Mouse (Mus musculus) lung, postnatal 0 days (tissue): ENCODE measurements at regions not wholly inside any gene's neighbourhood (a gene's known extent, or its start where the extent isn't known, plus 50 kb on each side); places are given as distances from the start of the nearest gene placed in this dataset.

Source experiments
- ATAC-seq: fragments of 200-750 bp; cut with Nextera tagmentation; 2 replicates; pipeline ENCODE4 v1.8.0; 2017; ENCODE audit warnings: moderate library complexity
- DNase-seq: peaks from one replicate; pipeline ENCODE4 v3.0.0-alpha.2; 2016; ENCODE audit warnings: low spot score
- H3K27ac ChIP-seq: fragments of 300-500 bp; sonication (generic); 2 replicates; pipeline ENCODE4 v1.5.1; 2014; ENCODE audit warnings: antibody characterized with exemption, mild to moderate bottlenecking, low read length, mixed read lengths
- H3K27me3 ChIP-seq: fragments of 300-500 bp; sonication (generic); replicated peaks from 2 replicates; pipeline ENCODE4 v1.6.1; 2014; ENCODE audit warnings: low read length, mixed read lengths; ENCODE audit not compliant: insufficient read depth
- H3K36me3 ChIP-seq: fragments of 300-500 bp; sonication (generic); 2 replicates; pipeline ENCODE4 v1.6.1; 2014; ENCODE audit warnings: low read length, mixed read lengths; ENCODE audit not compliant: insufficient read depth
- H3K4me1 ChIP-seq: fragments of 300-500 bp; sonication (generic); 2 replicates; pipeline ENCODE4 v1.6.1; 2014; ENCODE audit warnings: antibody characterized with exemption, low read depth, low read length, mixed read lengths; ENCODE audit not compliant: insufficient read depth
- H3K4me2 ChIP-seq: fragments of 300-500 bp; sonication (generic); replicated peaks from 2 replicates; pipeline ENCODE4 v1.6.1; 2014; ENCODE audit warnings: low read depth, mild to moderate bottlenecking, low read length, moderate library complexity, mixed read lengths
- H3K4me3 ChIP-seq: fragments of 300-500 bp; sonication (generic); 2 replicates; pipeline ENCODE4 v1.5.1; 2014; ENCODE audit warnings: low read depth, low read length
- H3K9ac ChIP-seq: fragments of 300-500 bp; sonication (generic); replicated peaks from 2 replicates; pipeline ENCODE4 v1.6.1; 2014; ENCODE audit warnings: low read depth, mild to moderate bottlenecking
- H3K9me3 ChIP-seq: fragments of 300-500 bp; sonication (generic); 2 replicates; pipeline ENCODE4 v1.6.1; 2016; ENCODE audit warnings: low read length, mixed read lengths
- CTCF ChIP-seq: IDR thresholded peaks from 2 replicates; pipeline ENCODE4 v1.5.1; 2016; ENCODE audit warnings: antibody characterized with exemption, mild to moderate bottlenecking
- EP300 ChIP-seq: IDR thresholded peaks from 2 replicates; pipeline ENCODE4 v1.6.1; 2016; ENCODE audit warnings: antibody characterized with exemption, mild to moderate bottlenecking, control low read depth
- whole genome bisulfite sequencing: fragments of 180-500 bp; shearing (Covaris S2); extraction: QIAGEN DNeasy Blood & Tissue Kit; methylation state at CpG from one replicate; pipeline ENCODE4 v1.1.7; 2014; 5-methylcytosine and 5-hydroxymethylcytosine counted together

- no peak for ATAC-seq
- Histone ChIP-seq H3K27ac (no peak overlapping the region), H3K27me3 (peaks cover 79% of the 10 kb centered on the region), H3K4me1 (peaks cover 3% of the 10 kb centered on the region; the same call in 1 of the 2 replicates), H3K36me3 (no peaks in the 10 kb centered on the region), H3K9ac (no peak overlapping the region), H3K9me3 (no peaks in the 10 kb centered on the region), H3K4me3 (no peak overlapping the region), H3K4me2 (no peak overlapping the region)
- no peak for TF ChIP-seq EP300
- no peak for TF ChIP-seq CTCF
- WGBS = 8% methylated on average over 7 of the region's 7 CpGs
- DNase-seq = no peak
Measured at GRCm38 (mm10) chr7:79534819-79535218, 68.7 kb upstream of the Polg start.

GRCm38 (mm10) chr7:79534381-79534780 lies 68.2 kb upstream of the Polg start:
- ATAC-seq = no peak
- Histone ChIP-seq H3K9ac (no peak overlapping the region), H3K9me3 (no peaks in the 10 kb centered on the region), H3K4me3 (no peak overlapping the region), H3K36me3 (no peaks in the 10 kb centered on the region), H3K27ac (no peak overlapping the region), H3K4me2 (no peak overlapping the region), H3K27me3 (peaks cover 76% of the 10 kb centered on the region), H3K4me1 (peaks cover 3% of the 10 kb centered on the region; the same call in 1 of the 2 replicates)
- 10% methylated on average over 5 of the region's 5 CpGs for WGBS
- no peak for TF ChIP-seq EP300
- no peak for TF ChIP-seq CTCF
- DNase-seq = no peak

GRCm38 (mm10) chr7:79532626-79533140 lies 66.5 kb upstream of the Polg start:
- Histone ChIP-seq H3K4me2 (no peak overlapping the region), H3K27ac (no peak overlapping the region), H3K4me3 (no peak overlapping the region), H3K9me3 (no peaks in the 10 kb centered on the region), H3K4me1 (peaks cover 3% of the 10 kb centered on the region; the same call in 1 of the 2 replicates), H3K36me3 (no peaks in the 10 kb centered on the region), H3K9ac (no peak overlapping the region), H3K27me3 (peaks cover 59% of the 10 kb centered on the region)
- no peak for TF ChIP-seq EP300
- TF ChIP-seq CTCF = no peak
- 42% methylated on average over 5 of the region's 5 CpGs for WGBS
- no peak for ATAC-seq
- no peak for DNase-seq

GRCm38 (mm10) chr7:79531551-79532356 lies 65.6 kb upstream of the Polg start:
- no peak overlapping the region for H3K4me2 ChIP-seq
- no peak for ATAC-seq
- H3K4me1 ChIP-seq = peaks cover 3% of the 10 kb centered on the region; the same call in 1 of the 2 replicates
- no peak overlapping the region for H3K27ac ChIP-seq
- 16% methylated on average over 12 of the region's 12 CpGs for WGBS
- no peak overlapping the region for H3K4me3 ChIP-seq
- no peak overlapping the region for H3K9ac ChIP-seq
- DNase-seq = no peak
- H3K27me3 ChIP-seq = peaks cover 58% of the 10 kb centered on the region
- TF ChIP-seq CTCF (no peak), EP300 (no peak)
- H3K36me3 ChIP-seq = no peaks in the 10 kb centered on the region
- no peaks in the 10 kb centered on the region for H3K9me3 ChIP-seq

GRCm38 (mm10) chr7:79531142-79531541 lies 65.0 kb upstream of the Polg start:
- Histone ChIP-seq H3K9me3 (no peaks in the 10 kb centered on the region), H3K36me3 (no peaks in the 10 kb centered on the region), H3K27me3 (peaks cover 52% of the 10 kb centered on the region), H3K4me2 (no peak overlapping the region), H3K4me1 (peaks cover 3% of the 10 kb centered on the region; the same call in 1 of the 2 replicates), H3K9ac (no peak overlapping the region), H3K4me3 (no peak overlapping the region), H3K27ac (no peak overlapping the region)
- WGBS = 16% methylated on average over 5 of the region's 5 CpGs
- no peak for DNase-seq
- ATAC-seq = no peak
- TF ChIP-seq CTCF (no peak), EP300 (no peak)

GRCm38 (mm10) chr7:79529480-79529879 lies 63.3 kb upstream of the Polg start:
- Histone ChIP-seq H3K9me3 (no peaks in the 10 kb centered on the region), H3K27ac (no peak overlapping the region), H3K4me2 (no peak overlapping the region), H3K36me3 (no peaks in the 10 kb centered on the region), H3K4me1 (no peaks in the 10 kb centered on the region), H3K9ac (no peak overlapping the region), H3K27me3 (peaks cover 35% of the 10 kb centered on the region), H3K4me3 (no peak overlapping the region)
- TF ChIP-seq CTCF (no peak), EP300 (no peak)
- ATAC-seq (no peak), DNase-seq (no peak)
- WGBS = 0% methylated on average over 1 of the region's 1 CpGs
